Mouse (Mus musculus) lung, adult 18-20 months (tissue): ENCODE measurements at regions not wholly inside any gene's neighbourhood (a gene's known extent, or its start where the extent isn't known, plus 50 kb on each side); places are given as distances from the start of the nearest gene placed in this dataset.

Source experiments
- DNase-seq, 2 experiments: peaks; one replicate each; pipeline ENCODE4 v3.0.0; 2022; ENCODE audit warnings: mixed read lengths in 2 of 2

- DNase-seq: no peak
Measured at GRCm38 (mm10) chr13:107124130-107124668, 102.3 kb upstream of the Kif2a start.

DNA sequence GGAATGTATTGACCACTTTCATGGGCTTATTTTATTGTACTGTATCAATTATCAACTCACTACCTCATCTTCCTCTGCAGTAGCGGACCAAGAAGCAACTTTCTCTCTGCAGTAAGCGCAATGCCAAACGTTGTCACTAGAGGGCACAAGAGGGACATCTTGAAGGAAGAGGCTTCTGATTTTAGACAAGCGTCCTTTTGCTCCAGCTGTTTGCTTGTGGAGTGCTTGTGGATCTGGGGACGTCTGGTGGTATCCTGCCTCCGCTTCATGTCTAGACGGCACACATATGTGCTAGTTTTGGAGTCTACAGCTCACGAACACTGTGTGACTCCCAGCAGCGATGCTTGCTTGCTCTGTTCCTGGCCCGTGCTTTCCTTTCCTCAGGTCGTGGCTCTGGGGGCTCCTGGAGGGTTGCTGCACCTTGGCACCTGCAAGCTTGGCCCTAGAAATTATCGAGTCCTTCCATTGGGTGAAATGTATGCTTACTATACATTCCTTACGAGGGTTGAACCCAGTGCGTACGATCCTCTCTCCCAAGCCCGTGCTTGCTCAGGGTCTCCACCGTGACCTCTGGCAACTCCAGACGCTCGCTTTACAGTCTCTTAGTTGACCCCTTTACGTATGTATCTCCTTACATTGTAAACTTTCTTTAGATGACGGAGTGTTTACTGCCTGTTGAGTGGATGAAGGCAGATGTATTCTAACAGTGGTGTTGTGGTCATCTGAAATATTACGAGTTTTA is 92.2 kb upstream of the Kif2a start:
- DNase-seq: peak; percentile 69 to 78

- DNase-seq: no peak
Measured at GRCm38 (mm10) chr13:107108045-107108444, 86.1 kb upstream of the Kif2a start.

GRCm38 (mm10) chr13:107107572-107107971 is 85.6 kb upstream of the Kif2a start:
- no peak for DNase-seq

DNA sequence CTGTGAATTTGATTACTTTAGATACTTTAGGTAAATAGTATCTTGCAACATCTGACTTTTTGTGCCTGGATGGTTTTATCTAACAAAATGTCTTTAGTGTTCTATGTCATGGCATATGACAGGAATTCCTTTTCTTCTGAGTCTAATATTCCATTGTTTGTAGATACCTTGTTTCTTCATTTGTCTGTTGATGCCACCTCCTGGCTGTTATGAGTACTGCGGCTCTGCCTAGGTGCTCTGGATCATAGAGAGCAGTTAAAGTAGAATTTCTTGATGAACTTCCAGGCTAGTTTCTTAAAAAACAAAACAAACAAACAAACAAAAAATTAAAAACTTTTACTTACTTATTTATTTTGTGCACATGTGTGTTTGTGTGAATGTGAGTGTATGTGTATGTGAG is 83.6 kb upstream of the Kif2a start:
- peak; percentile 16 to 24 for DNase-seq

- DNase-seq: peak; percentile 76 to 82
Measured at GRCm38 (mm10) chr13:107101598-107101997, 79.7 kb upstream of the Kif2a start.

DNA sequence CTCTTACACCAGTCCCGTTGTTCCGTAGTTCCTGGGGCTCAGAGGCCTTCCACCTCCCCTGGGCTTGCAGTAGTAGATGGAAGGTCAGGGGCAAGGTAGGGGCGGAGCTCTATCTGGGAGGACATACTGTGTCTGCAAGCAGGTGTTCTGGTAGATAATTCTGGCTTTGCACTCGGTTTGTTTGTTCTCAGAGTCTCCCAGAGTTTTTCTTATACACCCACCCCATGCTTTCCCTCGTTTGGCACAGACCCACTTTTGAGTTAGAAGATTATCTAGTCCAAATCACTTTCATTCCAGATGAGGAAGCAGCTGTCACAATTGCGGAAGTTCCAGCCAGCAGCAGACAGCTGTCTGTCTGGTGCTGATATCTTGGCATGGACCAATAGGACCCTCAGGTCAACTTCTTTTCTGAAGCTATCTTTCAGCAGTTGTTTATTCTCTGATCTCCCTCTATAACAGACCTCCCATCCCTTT is 79.0 kb upstream of the Kif2a start:
- peak; percentile 11 to 16 for DNase-seq

- DNase-seq: no peak
Measured at GRCm38 (mm10) chr13:107100116-107100515, 78.2 kb upstream of the Kif2a start.

DNA sequence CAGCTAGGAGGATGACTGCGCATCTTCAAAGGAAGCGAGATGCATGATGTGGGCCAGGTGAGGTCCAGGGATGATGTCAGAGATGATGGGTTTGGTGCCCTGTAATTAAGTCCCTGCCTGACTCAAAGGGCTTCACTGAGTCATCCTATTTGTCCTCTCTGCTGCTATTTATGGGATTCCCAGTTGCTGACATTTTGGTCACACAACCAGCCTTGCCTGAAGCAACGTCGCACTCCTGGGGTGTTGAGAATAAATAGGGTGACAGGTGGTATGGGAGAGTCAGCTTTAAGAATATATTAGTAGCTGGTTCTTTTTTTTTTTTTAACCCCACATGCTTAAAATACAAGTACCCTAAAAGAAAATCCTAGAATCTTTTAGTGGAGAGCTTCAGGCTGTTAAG is 75.1 kb upstream of the Kif2a start:
- DNase-seq: no peak

DNA sequence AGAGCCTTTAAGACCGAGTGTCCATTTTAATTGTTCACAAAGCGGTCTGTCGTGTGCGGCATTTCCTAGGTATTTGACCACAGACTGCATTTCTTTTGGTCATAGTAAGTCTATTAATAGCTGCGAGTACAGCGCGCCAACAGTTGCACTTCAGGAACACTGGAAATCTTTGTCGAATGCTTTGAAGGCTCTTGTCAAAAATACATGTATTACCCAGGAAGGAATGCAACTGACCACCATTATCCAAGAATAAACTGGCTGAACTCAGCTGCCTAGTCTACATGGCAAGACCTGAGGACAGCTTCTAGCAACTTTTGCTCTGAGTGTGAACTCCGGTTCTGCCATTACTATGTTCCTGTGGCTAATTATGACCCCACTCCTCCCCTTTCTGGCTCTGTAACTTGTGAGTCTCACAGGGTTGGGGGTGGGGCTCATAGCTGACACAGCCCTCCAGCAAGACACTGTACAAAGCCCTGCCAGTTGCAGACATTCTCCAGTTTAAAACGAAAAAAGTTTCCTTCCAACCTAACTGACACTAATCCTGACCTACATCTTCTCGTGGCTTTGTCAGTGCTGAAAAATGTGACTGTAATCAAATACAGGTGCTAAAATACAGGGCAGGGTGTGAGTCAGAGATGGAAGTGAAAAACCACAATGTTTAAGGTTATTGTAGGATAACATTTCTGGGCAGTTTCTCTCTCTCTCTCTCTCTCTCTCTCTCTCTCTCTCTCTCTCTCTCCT is 73.2 kb upstream of the Kif2a start:
- DNase-seq: no peak

DNA sequence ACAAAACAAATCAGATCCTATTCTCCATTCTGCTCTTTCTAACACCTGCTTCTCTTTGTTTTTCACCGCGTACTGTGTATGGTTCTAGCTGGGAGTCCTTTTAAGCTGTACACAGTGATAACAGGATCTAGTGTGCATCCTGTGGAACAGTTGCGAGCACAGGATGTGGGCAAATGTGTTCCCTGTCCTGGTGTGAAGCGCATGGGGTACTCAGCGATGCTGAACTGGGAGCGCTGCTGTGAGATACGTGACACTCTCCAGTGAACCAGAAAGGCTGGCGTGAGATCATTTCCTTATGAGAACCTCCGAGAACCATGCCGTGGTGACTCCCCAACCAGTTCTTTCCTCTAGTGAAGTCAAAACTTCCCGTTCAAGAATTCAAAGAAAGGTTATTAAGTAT is 72.6 kb upstream of the Kif2a start:
- peak in 1 of 2 experiments; percentile 15 for DNase-seq

- no peak for DNase-seq
Measured at GRCm38 (mm10) chr13:107093683-107094082, 71.8 kb upstream of the Kif2a start.

- DNase-seq: no peak
Measured at GRCm38 (mm10) chr13:107088198-107088597, 66.3 kb upstream of the Kif2a start.

GRCm38 (mm10) chr13:107087355-107087754 is 65.4 kb upstream of the Kif2a start:
- no peak for DNase-seq

DNA sequence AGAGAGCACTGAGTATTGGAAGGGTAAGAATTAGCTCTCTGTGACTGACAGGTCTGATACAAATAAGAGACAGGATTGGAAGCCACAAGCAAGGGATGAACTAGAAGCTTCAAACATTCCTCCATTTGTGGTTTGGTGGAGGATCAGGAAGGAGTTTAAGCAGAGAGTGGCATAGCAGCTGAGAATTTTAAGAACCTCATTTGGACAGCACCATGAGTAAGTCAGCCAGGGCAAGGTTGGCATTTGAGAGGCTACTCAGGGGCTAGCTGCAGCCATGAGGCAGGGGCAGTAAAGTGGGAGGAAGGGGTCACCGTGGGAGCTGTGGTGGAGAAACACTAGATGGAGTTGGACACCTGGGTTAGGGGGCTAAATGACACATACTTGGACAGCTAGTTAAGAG is 56.2 kb upstream of the Kif2a start:
- DNase-seq: no peak

DNA sequence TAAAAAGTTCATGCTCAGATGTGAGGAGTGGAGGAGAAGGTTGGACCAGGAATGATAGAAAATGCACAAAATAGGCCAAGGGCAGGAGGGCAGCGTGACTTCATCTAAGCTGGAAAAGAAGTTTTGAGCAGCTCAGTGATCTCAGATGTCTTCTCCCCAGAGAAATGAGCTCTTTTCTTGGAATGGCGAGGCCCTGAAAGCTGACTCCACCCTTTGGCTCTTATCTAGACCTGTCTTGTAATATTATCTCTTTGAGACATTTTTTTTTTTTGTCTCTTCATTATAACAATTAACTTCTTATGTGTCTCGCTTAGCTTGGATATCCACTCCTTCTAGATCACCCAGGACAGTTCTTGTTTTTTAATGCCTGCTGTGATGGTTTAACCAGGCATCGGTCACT is 53.0 kb upstream of the Kif2a start:
- no peak for DNase-seq

DNA sequence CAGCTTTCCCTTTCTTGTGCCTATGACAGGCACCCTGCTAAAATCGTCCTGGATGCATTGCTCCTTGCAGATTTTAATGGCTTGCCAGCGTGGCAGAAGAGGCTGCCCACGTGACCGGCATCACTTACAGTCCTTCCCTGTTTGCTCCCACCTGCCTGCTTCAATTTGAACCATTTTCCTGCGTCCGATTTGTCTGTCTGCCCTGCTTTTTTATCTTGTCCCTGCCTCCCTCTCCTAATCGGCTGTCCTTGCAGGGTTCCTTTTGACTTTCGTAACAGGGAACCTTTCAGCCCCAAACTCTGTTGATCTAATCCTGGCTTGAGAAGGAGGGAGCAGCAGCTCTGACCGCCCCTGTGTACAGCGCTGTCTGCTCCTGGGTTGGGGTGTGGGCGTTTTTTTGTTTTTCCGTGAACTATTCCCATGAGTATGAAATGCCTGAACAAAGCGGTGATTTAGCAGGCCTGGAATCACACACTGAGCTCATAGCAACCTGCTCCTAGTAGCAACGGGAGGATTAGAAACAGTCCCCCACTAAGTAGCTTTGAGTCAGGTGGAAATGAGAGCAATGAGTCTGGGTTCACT is 51.2 kb upstream of the Kif2a start:
- peak; percentile 5 to 23 for DNase-seq

- DNase-seq: no peak
Measured at GRCm38 (mm10) chr13:107072345-107073038, 50.6 kb upstream of the Kif2a start.
